Mouse (Mus musculus) liver, postnatal 0 days (tissue): ENCODE measurements around the gene Pramel6. TPM values are rescaled to one million over a fixed set of nuclear protein-coding genes. Genes with fewer than 3 reads are reported as not detected.
"Not testable (repeated sequence)": the region's sequence is repeated elsewhere in the genome, so short reads cannot be mapped to it uniquely, and the experiment has no call there.

Experiments
- ATAC-seq: fragments of 200-750 bp; cut with Nextera tagmentation; 2 replicates; pipeline ENCODE4 v1.8.0; 2017; ENCODE audit warnings: mild to moderate bottlenecking, moderate library complexity
- DNase-seq: peaks from one replicate; pipeline ENCODE4 v3.0.0-alpha.2; 2016
- H3K27ac ChIP-seq: fragments of 300-500 bp; sonication (generic); 2 replicates; pipeline ENCODE4 v1.5.1; 2014; ENCODE audit warnings: antibody characterized with exemption, moderate library complexity, mild to moderate bottlenecking, low read depth
- H3K27me3 ChIP-seq: fragments of 300-500 bp; sonication (generic); 2 replicates; pipeline ENCODE4 v1.6.1; 2014; ENCODE audit warnings: low read length, control low read depth, mixed read lengths; ENCODE audit not compliant: insufficient read depth
- H3K36me3 ChIP-seq: fragments of 300-500 bp; sonication (generic); replicated peaks from 2 replicates; pipeline ENCODE4 v1.6.1; 2014; ENCODE audit warnings: mild to moderate bottlenecking, control low read depth, low read length, moderate library complexity, mixed read lengths; ENCODE audit not compliant: insufficient read depth
- H3K4me1 ChIP-seq: fragments of 300-500 bp; sonication (generic); 2 replicates; pipeline ENCODE4 v1.6.1; 2014; ENCODE audit warnings: antibody characterized with exemption, mild to moderate bottlenecking, control low read depth; ENCODE audit not compliant: insufficient read depth
- H3K4me2 ChIP-seq: fragments of 300-500 bp; sonication (generic); 2 replicates; pipeline ENCODE4 v1.6.1; 2014; ENCODE audit warnings: low read depth, mild to moderate bottlenecking, low read length, moderate library complexity, mixed read lengths
- H3K4me3 ChIP-seq: fragments of 300-500 bp; sonication (generic); 2 replicates; pipeline ENCODE4 v1.5.1; 2014; ENCODE audit warnings: low read depth, low read length
- H3K9ac ChIP-seq: fragments of 300-500 bp; sonication (generic); replicated peaks from 2 replicates; pipeline ENCODE4 v1.6.1; 2014; ENCODE audit warnings: mild to moderate bottlenecking, moderate library complexity
- H3K9me3 ChIP-seq: fragments of 300-500 bp; sonication (generic); 2 replicates; pipeline ENCODE4 v1.6.1; 2016; ENCODE audit warnings: mild to moderate bottlenecking, control low read depth, low read length, mixed read lengths
- CTCF ChIP-seq: sonication (generic); IDR thresholded peaks from 2 replicates; pipeline ENCODE4 v1.5.1; 2016; ENCODE audit warnings: antibody characterized with exemption, low read depth
- EP300 ChIP-seq: IDR thresholded peaks from 2 replicates; pipeline ENCODE4 v1.6.1; 2016; ENCODE audit warnings: antibody characterized with exemption, low read depth, mild to moderate bottlenecking
- WGBS: fragments of 180-500 bp; shearing (Covaris S2); extraction: QIAGEN DNeasy Blood & Tissue Kit; methylation state at CpG from one replicate; pipeline ENCODE4 v1.1.7; 2014; ENCODE audit not compliant: insufficient replicate concordance; 5-methylcytosine and 5-hydroxymethylcytosine counted together
- polyA plus RNA-seq: library from polyadenylated mRNA; unstranded; fragments of >200 nt; fragmentation: Nextera tagmentation; extraction: Ambion mirVana; gene quantifications from 2 replicates; pipeline ENCODE4 v1.2.1, GENCODE M21; 2015

Pramel6 gene
- polyA plus RNA-seq, 1 experiment from 2014 or later: not detected

- 63% methylated on average over 7 of the region's 8 CpGs for WGBS
- Histone ChIP-seq H3K4me3 (no peak overlapping the region), H3K36me3 (no peaks in the 10 kb centered on the region), H3K27ac (no peak overlapping the region), H3K4me2 (no peak overlapping the region), H3K9ac (no peak overlapping the region), H3K9me3 (no peaks in the 10 kb centered on the region; the same call in 1 of the 2 replicates), H3K4me1 (no peaks in the 10 kb centered on the region), H3K27me3 (no peaks in the 10 kb centered on the region)
- DNase-seq (no peak), ATAC-seq (no peak)
- TF ChIP-seq CTCF (no peak), EP300 (no peak)
Measured at GRCm38 (mm10) chr2:87515457-87516060, 9.2 kb downstream of the Pramel6 start.

GRCm38 (mm10) chr2:87516581-87516980, 10.2 kb downstream of the Pramel6 start:
- Histone ChIP-seq H3K4me1 (no peaks in the 10 kb centered on the region), H3K36me3 (no peaks in the 10 kb centered on the region), H3K9ac (no peak overlapping the region), H3K4me2 (no peak overlapping the region), H3K27me3 (no peaks in the 10 kb centered on the region), H3K27ac (no peak overlapping the region), H3K9me3 (no peaks in the 10 kb centered on the region; the same call in 1 of the 2 replicates), H3K4me3 (no peak overlapping the region)
- no peak for TF ChIP-seq EP300
- TF ChIP-seq CTCF: no peak
- DNase-seq (no peak), ATAC-seq (no peak)
- 75% methylated on average over 3 of the region's 3 CpGs for WGBS

DNA sequence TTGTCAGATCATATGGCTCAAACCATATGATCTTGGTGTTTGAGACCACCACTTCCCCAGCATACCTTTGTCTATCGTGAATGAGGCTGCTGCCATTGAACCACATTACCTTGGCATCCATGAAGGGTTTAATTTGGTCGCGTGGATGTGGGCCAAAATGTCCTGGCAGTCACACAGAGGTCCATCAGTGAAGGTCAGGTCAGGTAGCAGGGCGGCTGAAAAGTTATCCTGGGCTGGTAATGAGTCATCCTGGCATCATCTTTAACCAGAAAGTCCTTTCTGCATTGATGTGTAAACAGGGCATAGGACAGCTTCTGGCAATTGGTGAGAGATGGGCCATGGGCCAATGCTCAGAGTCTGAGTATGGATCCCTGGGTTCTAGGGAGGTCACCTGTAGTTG, 14.3 kb downstream of the Pramel6 start:
- no peak overlapping the region for H3K27ac ChIP-seq
- WGBS: 75% methylated on average over 4 of the region's 4 CpGs
- H3K27me3 ChIP-seq: no peaks in the 10 kb centered on the region
- DNase-seq: no peak
- no peak overlapping the region for H3K9ac ChIP-seq
- no peaks in the 10 kb centered on the region; the same call in 1 of the 2 replicates for H3K9me3 ChIP-seq
- H3K4me1 ChIP-seq: no peaks in the 10 kb centered on the region
- H3K36me3 ChIP-seq: no peaks in the 10 kb centered on the region
- no peak for ATAC-seq
- H3K4me2 ChIP-seq: no peak overlapping the region
- H3K4me3 ChIP-seq: no peak overlapping the region
- TF ChIP-seq EP300: no peak
- no peak for TF ChIP-seq CTCF

- not testable (repeated sequence) for DNase-seq, ATAC-seq, H3K9ac ChIP-seq, H3K27me3 ChIP-seq, H3K36me3 ChIP-seq, H3K9me3 ChIP-seq, H3K4me3 ChIP-seq, H3K4me1 ChIP-seq, H3K4me2 ChIP-seq, H3K27ac ChIP-seq
- 35% methylated on average over 38 of the region's 39 CpGs for WGBS
Measured at GRCm38 (mm10) chr2:87525899-87526616, 19.7 kb downstream of the Pramel6 start.

GRCm38 (mm10) chr2:87531496-87531895, 25.1 kb downstream of the Pramel6 start, which contains the start of gene Olfr153:
Gene Olfr153, plus strand, starts transcription at chr2:87531796.
- Histone ChIP-seq H3K27ac (no peak within 1 kb of the TSS), H3K9me3 (no peaks in the 10 kb centered on the region), H3K4me3 (no peak within 1 kb of the TSS), H3K9ac (no peak within 1 kb of the TSS), H3K36me3 (no peaks in the 10 kb centered on the region), H3K4me2 (no peak within 1 kb of the TSS), H3K4me1 (no peaks in the 10 kb centered on the region), H3K27me3 (no peaks in the 10 kb centered on the region)
- DNase-seq (no peak), ATAC-seq (no peak)
- TF ChIP-seq CTCF (no peak), EP300 (no peak)

DNA sequence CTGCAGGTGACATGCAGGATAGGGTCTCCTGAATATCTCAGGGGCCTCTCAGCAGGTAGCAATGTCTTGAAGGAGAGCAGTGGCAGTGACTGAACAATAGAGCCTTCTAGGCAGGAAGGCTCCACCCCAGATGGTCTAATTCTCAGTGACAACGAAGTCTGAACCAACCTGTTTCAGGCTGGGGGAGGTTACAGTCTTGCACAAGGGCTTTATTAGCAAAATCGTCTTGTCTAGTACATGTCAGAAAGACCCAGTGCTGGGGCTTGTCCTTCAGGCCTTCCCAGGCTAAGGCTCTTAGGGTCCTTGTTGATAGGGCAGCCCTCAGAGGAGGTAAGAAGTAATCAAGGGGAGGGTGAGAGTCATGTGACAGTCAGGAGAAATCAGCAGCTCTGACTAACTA, 28.5 kb downstream of the Pramel6 start:
- Histone ChIP-seq H3K9ac (no peak overlapping the region), H3K36me3 (no peaks in the 10 kb centered on the region), H3K9me3 (no peaks in the 10 kb centered on the region), H3K4me1 (no peaks in the 10 kb centered on the region), H3K27ac (no peak overlapping the region), H3K4me2 (no peak overlapping the region), H3K27me3 (no peaks in the 10 kb centered on the region), H3K4me3 (no peak overlapping the region)
- WGBS: 61% methylated on average over 2 of the region's 2 CpGs
- no peak for DNase-seq
- no peak for ATAC-seq
- TF ChIP-seq EP300 (no peak), CTCF (no peak)
